Mouse (Mus musculus) heart, embryonic 13.5 days (tissue): ENCODE measurements around the gene Rhof. TPM values are rescaled to one million over a fixed set of nuclear protein-coding genes. Genes with fewer than 3 reads are reported as not detected.

Experiments used
- ATAC-seq: fragments of 200-750 bp; cut with Nextera tagmentation; 2 replicates; pipeline ENCODE4 v1.8.0; 2017; ENCODE audit warnings: moderate TSS enrichment; ENCODE audit not compliant: insufficient number of reproducible peaks, low FRiP score, low TSS enrichment; ENCODE audit errors: extremely low read depth
- H3K27ac ChIP-seq: fragments of 300-500 bp; sonication (generic); replicated peaks from 2 replicates; pipeline ENCODE4 v1.5.1; 2015; ENCODE audit warnings: moderate library complexity, mild to moderate bottlenecking, inconsistent platforms
- H3K27me3 ChIP-seq: fragments of 300-500 bp; sonication (generic); replicated peaks from 2 replicates; pipeline ENCODE4 v1.6.1; 2015; ENCODE audit warnings: mild to moderate bottlenecking, inconsistent platforms
- H3K36me3 ChIP-seq: fragments of 300-500 bp; sonication (generic); 2 replicates; pipeline ENCODE4 v1.6.1; 2015; ENCODE audit warnings: mild to moderate bottlenecking, inconsistent platforms
- H3K4me1 ChIP-seq: fragments of 300-500 bp; sonication (generic); 2 replicates; pipeline ENCODE4 v1.6.1; 2015; ENCODE audit warnings: inconsistent platforms
- H3K4me2 ChIP-seq: fragments of 300-500 bp; sonication (generic); 2 replicates; pipeline ENCODE4 v1.6.1; 2015; ENCODE audit warnings: inconsistent platforms, mild to moderate bottlenecking, moderate library complexity
- H3K4me3 ChIP-seq: fragments of 300-500 bp; sonication (generic); 2 replicates; pipeline ENCODE4 v1.5.1; 2015; ENCODE audit warnings: moderate library complexity, mild to moderate bottlenecking, inconsistent platforms
- H3K9ac ChIP-seq: fragments of 300-500 bp; sonication (generic); 2 replicates; pipeline ENCODE4 v1.6.1; 2015; ENCODE audit warnings: inconsistent platforms, mild to moderate bottlenecking, moderate library complexity
- H3K9me3 ChIP-seq: fragments of 300-500 bp; sonication (generic); 2 replicates; pipeline ENCODE4 v1.6.1; 2016; ENCODE audit warnings: inconsistent platforms
- WGBS: fragments of 180-500 bp; shearing (Covaris S2); methylation state at CpG from one replicate; pipeline ENCODE4 v1.1.7; 2015; ENCODE audit warnings: mixed read lengths; 5-methylcytosine and 5-hydroxymethylcytosine counted together
- polyA plus RNA-seq: library from polyadenylated mRNA; unstranded; fragments of >200 nt; fragmentation: Nextera tagmentation; extraction: Ambion mirVana; gene quantifications from 2 replicates; pipeline ENCODE4 v1.2.1, GENCODE M21; 2015

The Rhof gene
- polyA plus RNA-seq, 1 experiment from 2014 or later: 0.94 TPM

- Histone ChIP-seq H3K9me3 (no peaks in the 10 kb centered on the region), H3K36me3 (peaks cover 6% of the 10 kb centered on the region; the same call in 1 of the 2 replicates), H3K4me1 (peaks cover 62% of the 10 kb centered on the region), H3K9ac (peak overlapping the region; percentile 100), H3K4me3 (peak overlapping the region; percentile 96), H3K27ac (peak overlapping the region; percentile 100), H3K27me3 (no peaks in the 10 kb centered on the region), H3K4me2 (peak overlapping the region; percentile 86)
- WGBS: 2% methylated on average over 28 of the region's 28 CpGs
- ATAC-seq: no peak
Measured at GRCm38 (mm10) chr5:123139722-123140627, 7.5 kb upstream of the Rhof start.

- Histone ChIP-seq H3K4me3 (peak overlapping the region; percentile 96), H3K9me3 (no peaks in the 10 kb centered on the region), H3K4me1 (peaks cover 62% of the 10 kb centered on the region), H3K27ac (peak overlapping the region; percentile 100), H3K4me2 (peak overlapping the region; percentile 86), H3K36me3 (peaks cover 4% of the 10 kb centered on the region; the same call in 1 of the 2 replicates), H3K27me3 (no peaks in the 10 kb centered on the region), H3K9ac (peak overlapping the region; percentile 100)
- under 1% methylated on average over 35 of the region's 39 CpGs for WGBS
- no peak for ATAC-seq
Measured at GRCm38 (mm10) chr5:123138953-123139721, 6.6 kb upstream of the Rhof start.

- 0 out of 2 replicates have a peak, but pooled peaks have one; percentile 9 for ATAC-seq
- peaks cover 62% of the 10 kb centered on the region for H3K4me1 ChIP-seq
- 1% methylated on average over 38 of the region's 40 CpGs for WGBS
- peak overlapping the region; percentile 100 for H3K9ac ChIP-seq
- peak overlapping the region; percentile 100 for H3K27ac ChIP-seq
- peak overlapping the region; percentile 86 for H3K4me2 ChIP-seq
- H3K4me3 ChIP-seq: peak overlapping the region; percentile 96
- no peaks in the 10 kb centered on the region for H3K9me3 ChIP-seq
- peaks cover 8% of the 10 kb centered on the region for H3K36me3 ChIP-seq
- H3K27me3 ChIP-seq: no peaks in the 10 kb centered on the region
Measured at GRCm38 (mm10) chr5:123138230-123138911, 5.9 kb upstream of the Rhof start.

GRCm38 (mm10) chr5:123137910-123138229 is 5.4 kb upstream of the Rhof start:
- no peak for ATAC-seq
- Histone ChIP-seq H3K36me3 (peaks cover 8% of the 10 kb centered on the region), H3K4me1 (peaks cover 66% of the 10 kb centered on the region), H3K9ac (peak overlapping the region; percentile 100), H3K9me3 (no peaks in the 10 kb centered on the region), H3K4me3 (peak overlapping the region; percentile 96), H3K27me3 (no peaks in the 10 kb centered on the region), H3K4me2 (peak overlapping the region; percentile 86), H3K27ac (peak overlapping the region; percentile 100)
- under 1% methylated on average over 6 of the region's 6 CpGs for WGBS

- H3K27me3 ChIP-seq: no peaks in the 10 kb centered on the region
- peaks cover 8% of the 10 kb centered on the region for H3K36me3 ChIP-seq
- ATAC-seq: no peak
- H3K4me1 ChIP-seq: peaks cover 72% of the 10 kb centered on the region
- peak overlapping the region; percentile 100 for H3K27ac ChIP-seq
- peak overlapping the region; percentile 86 for H3K4me2 ChIP-seq
- H3K9ac ChIP-seq: peak overlapping the region; percentile 100
- H3K9me3 ChIP-seq: no peaks in the 10 kb centered on the region
- 3% methylated on average over 20 of the region's 20 CpGs for whole genome bisulfite sequencing
- H3K4me3 ChIP-seq: peak overlapping the region; percentile 96
Measured at GRCm38 (mm10) chr5:123137044-123137909, 4.8 kb upstream of the Rhof start.

GRCm38 (mm10) chr5:123136361-123137043 is 4.0 kb upstream of the Rhof start:
- Histone ChIP-seq H3K4me2 (peak overlapping the region; percentile 86), H3K9me3 (no peaks in the 10 kb centered on the region), H3K27me3 (no peaks in the 10 kb centered on the region), H3K27ac (peak overlapping the region; percentile 100), H3K9ac (peak overlapping the region; percentile 100), H3K36me3 (peaks cover 8% of the 10 kb centered on the region), H3K4me1 (peaks cover 79% of the 10 kb centered on the region), H3K4me3 (peak overlapping the region; percentile 96)
- ATAC-seq: peak; percentile 43
- WGBS: under 1% methylated on average over 13 of the region's 13 CpGs

GRCm38 (mm10) chr5:123135471-123136360 is 3.2 kb upstream of the Rhof start:
- peak overlapping the region; percentile 86 for H3K4me2 ChIP-seq
- WGBS: 2% methylated on average over 30 of the region's 30 CpGs
- peak overlapping the region; percentile 96 for H3K4me3 ChIP-seq
- H3K27ac ChIP-seq: peak overlapping the region; percentile 100
- H3K36me3 ChIP-seq: peaks cover 8% of the 10 kb centered on the region
- peak; percentile 70 for ATAC-seq
- H3K9ac ChIP-seq: peak overlapping the region; percentile 100
- H3K9me3 ChIP-seq: no peaks in the 10 kb centered on the region
- no peaks in the 10 kb centered on the region for H3K27me3 ChIP-seq
- H3K4me1 ChIP-seq: peaks cover 79% of the 10 kb centered on the region

GRCm38 (mm10) chr5:123134875-123135382 is 2.4 kb upstream of the Rhof start:
- no peaks in the 10 kb centered on the region for H3K27me3 ChIP-seq
- peaks cover 12% of the 10 kb centered on the region for H3K36me3 ChIP-seq
- H3K4me1 ChIP-seq: peaks cover 79% of the 10 kb centered on the region
- H3K9ac ChIP-seq: peak overlapping the region; percentile 100
- WGBS: 11% methylated on average over 8 of the region's 8 CpGs
- peak overlapping the region; percentile 96 for H3K4me3 ChIP-seq
- H3K4me2 ChIP-seq: peak overlapping the region; percentile 86
- H3K9me3 ChIP-seq: no peaks in the 10 kb centered on the region
- no peak for ATAC-seq
- H3K27ac ChIP-seq: peak overlapping the region; percentile 100

- Histone ChIP-seq H3K27me3 (no peaks in the 10 kb centered on the region), H3K4me2 (peak overlapping the region; percentile 86), H3K4me3 (peak overlapping the region; percentile 96), H3K27ac (peak overlapping the region; percentile 100), H3K4me1 (peaks cover 75% of the 10 kb centered on the region), H3K9me3 (no peaks in the 10 kb centered on the region), H3K36me3 (peaks cover 15% of the 10 kb centered on the region), H3K9ac (peak overlapping the region; percentile 100)
- WGBS: 4% methylated on average over 13 of the region's 13 CpGs
- ATAC-seq: peak; percentile 4; the same call in 1 of the 2 replicates
Measured at GRCm38 (mm10) chr5:123134186-123134874, 1.8 kb upstream of the Rhof start.
